Mouse (Mus musculus) CD4-positive, CD25-positive, alpha-beta regulatory T cell, adult 9 weeks (primary cell): ENCODE data around the gene Gpsm3. TPM values are rescaled to one million over a fixed set of nuclear protein-coding genes. Genes with fewer than 3 reads are reported as not detected.

ENCODE experiments used
- polyA plus RNA-seq: library from polyadenylated mRNA; unstranded; fragments of 100-300 nt; shearing (Covaris generic); gene quantifications from one replicate; pipeline ENCODE4 v1.2.1, GENCODE M21; 2017

Gene Gpsm3
- 354 TPM for polyA plus RNA-seq

GRCm38 (mm10) chr17:34589681-34590101 lies at the start of gene Gpsm3:
Gpsm3 (plus strand) TSS chr17:34589806.

GRCm38 (mm10) chr17:34564003-34564421 lies 25.6 kb upstream of the Gpsm3 start, which contains the start of gene Notch4:
Notch4 (plus strand) TSS chr17:34564268.

GRCm38 (mm10) chr17:34591029-34591993 lies 1.7 kb downstream of the Gpsm3 start, which contains the start of gene Pbx2:
Pbx2 (plus strand) TSS chr17:34591266.

GRCm38 (mm10) chr17:34597566-34598095 lies 8.0 kb downstream of the Gpsm3 start, which contains the start of gene Ager:
Ager (plus strand) TSS chr17:34597862.

GRCm38 (mm10) chr17:34603375-34604060 lies 13.9 kb downstream of the Gpsm3 start, which contains the start of gene Rnf5:
Rnf5 (minus strand) TSS chr17:34603690.

GRCm38 (mm10) chr17:34604061-34604508 lies 14.5 kb downstream of the Gpsm3 start, which contains the start of gene Agpat1:
Agpat1 (plus strand) TSS chr17:34604262.

GRCm38 (mm10) chr17:34615871-34616270 lies 26.3 kb downstream of the Gpsm3 start, which contains the start of gene Egfl8:
Egfl8 (minus strand) TSS chr17:34615971.

GRCm38 (mm10) chr17:34627943-34628643 lies 38.5 kb downstream of the Gpsm3 start, which contains the start of gene Ppt2:
Ppt2 (minus strand) TSS chr17:34628510.

GRCm38 (mm10) chr17:34629221-34629751 lies 39.7 kb downstream of the Gpsm3 start, which contains the start of gene Prrt1:
Prrt1 (plus strand) TSS chr17:34629533.

Other genes starting within 250 kb of the Gpsm3 start
- 0.46 TPM for gene Btnl2, start 235.0 kb upstream of the Gpsm3 start, polyA plus RNA-seq
- not detected for gene Btnl1, start 212.7 kb upstream of the Gpsm3 start, polyA plus RNA-seq
- gene BC051142, start 191.0 kb upstream of the Gpsm3 start, polyA plus RNA-seq, result 2.0 TPM
- not detected for gene Btnl4, start 112.5 kb upstream of the Gpsm3 start, polyA plus RNA-seq
- not detected for gene Btnl6, start 72.5 kb upstream of the Gpsm3 start, polyA plus RNA-seq
- gene Notch4, start 25.5 kb upstream of the Gpsm3 start, polyA plus RNA-seq, result 0.48 TPM
- gene Pbx2, start 1.5 kb downstream of the Gpsm3 start, polyA plus RNA-seq, result 11.9 TPM
- 4.2 TPM for gene Ager, start 8.1 kb downstream of the Gpsm3 start, polyA plus RNA-seq
- 114 TPM for gene Rnf5, start 13.9 kb downstream of the Gpsm3 start, polyA plus RNA-seq
- 25.7 TPM for gene Agpat1, start 14.5 kb downstream of the Gpsm3 start, polyA plus RNA-seq
- 3.9 TPM for gene Egfl8, start 26.2 kb downstream of the Gpsm3 start, polyA plus RNA-seq
- gene Ppt2, start 38.7 kb downstream of the Gpsm3 start, polyA plus RNA-seq, result 26.8 TPM
- gene Prrt1, start 39.7 kb downstream of the Gpsm3 start, polyA plus RNA-seq, result 2.9 TPM
- 6.2 TPM for gene Fkbpl, start 55.0 kb downstream of the Gpsm3 start, polyA plus RNA-seq
- gene Atf6b, start 57.3 kb downstream of the Gpsm3 start, polyA plus RNA-seq, result 61.4 TPM
- not detected for gene Tnxb, start 80.7 kb downstream of the Gpsm3 start, polyA plus RNA-seq
- 0.07 TPM for gene C4b, start 154.1 kb downstream of the Gpsm3 start, polyA plus RNA-seq
- not detected for gene Cyp21a1, start 214.8 kb downstream of the Gpsm3 start, polyA plus RNA-seq
- 39.7 TPM for gene Stk19, start 247.1 kb downstream of the Gpsm3 start, polyA plus RNA-seq
- 76.3 TPM for gene Dxo, start 247.2 kb downstream of the Gpsm3 start, polyA plus RNA-seq